Mouse (Mus musculus): ENCODE results near the gene Knstrn. TPM values are rescaled to one million over a fixed set of nuclear protein-coding genes. Genes with fewer than 3 reads are reported as not detected.
A peak's percentile ranks its signal among the peaks of the same experiment; 100 is the strongest.

The Knstrn gene
- polyA plus RNA-seq, 1 experiment from 2014 or later = 14.8 TPM

GRCm38 (mm10) chr2:118871032-118871431 is 57.2 kb downstream of the Knstrn start:
- no peak overlapping the region for H3K27ac ChIP-seq (replicated peaks)
- H3K36me3 ChIP-seq = peaks cover 16% of the 10 kb centered on the region
- H3K4me2 ChIP-seq = no peak overlapping the region
- H3K9me3 ChIP-seq (replicated peaks) = no peaks in the 10 kb centered on the region
- WGBS = 77% methylated on average over 1 of the region's 1 CpGs
- H3K27me3 ChIP-seq (replicated peaks) = no peaks in the 10 kb centered on the region
- ATAC-seq (ENCODE audit: low FRiP score) = no peak
- no peak overlapping the region for H3K9ac ChIP-seq (replicated peaks)
- H3K4me3 ChIP-seq (replicated peaks) = no peak overlapping the region
- no peaks in the 10 kb centered on the region for H3K4me1 ChIP-seq

- no peak overlapping the region for H3K9ac ChIP-seq (replicated peaks)
- H3K4me2 ChIP-seq = no peak overlapping the region
- no peak overlapping the region for H3K4me3 ChIP-seq (replicated peaks)
- H3K27me3 ChIP-seq (replicated peaks) = no peaks in the 10 kb centered on the region
- H3K4me1 ChIP-seq = no peaks in the 10 kb centered on the region
- no peaks in the 10 kb centered on the region for H3K9me3 ChIP-seq (replicated peaks)
- WGBS = 91% methylated on average over 5 of the region's 5 CpGs
- H3K27ac ChIP-seq (replicated peaks) = no peak overlapping the region
- peaks cover 31% of the 10 kb centered on the region for H3K36me3 ChIP-seq
- no peak for ATAC-seq (ENCODE audit: low FRiP score)
Observed at GRCm38 (mm10) chr2:118873018-118873417, 59.2 kb downstream of the Knstrn start.

- H3K4me1 ChIP-seq = no peaks in the 10 kb centered on the region
- WGBS = 80% methylated on average over 6 of the region's 6 CpGs
- H3K27ac ChIP-seq (replicated peaks) = no peak overlapping the region
- H3K9me3 ChIP-seq (replicated peaks) = no peaks in the 10 kb centered on the region
- peaks cover 34% of the 10 kb centered on the region for H3K36me3 ChIP-seq
- no peaks in the 10 kb centered on the region for H3K27me3 ChIP-seq (replicated peaks)
- H3K4me2 ChIP-seq = no peak overlapping the region
- no peak overlapping the region for H3K4me3 ChIP-seq (replicated peaks)
- no peak for ATAC-seq (ENCODE audit: low FRiP score)
- no peak overlapping the region for H3K9ac ChIP-seq (replicated peaks)
Observed at GRCm38 (mm10) chr2:118873890-118874430, 60.2 kb downstream of the Knstrn start.

- H3K27ac ChIP-seq (replicated peaks) = no peak overlapping the region
- H3K4me1 ChIP-seq = no peaks in the 10 kb centered on the region
- H3K9me3 ChIP-seq (replicated peaks) = no peaks in the 10 kb centered on the region
- no peaks in the 10 kb centered on the region for H3K27me3 ChIP-seq (replicated peaks)
- no peak overlapping the region for H3K9ac ChIP-seq (replicated peaks)
- H3K36me3 ChIP-seq = peaks cover 29% of the 10 kb centered on the region
- ATAC-seq (ENCODE audit: low FRiP score) = no peak
- no peak overlapping the region for H3K4me3 ChIP-seq (replicated peaks)
- 89% methylated on average over 8 of the region's 8 CpGs for WGBS
- H3K4me2 ChIP-seq = no peak overlapping the region
Observed at GRCm38 (mm10) chr2:118875316-118875715, 61.5 kb downstream of the Knstrn start.

- Histone ChIP-seq H3K9ac (replicated peaks) (no peak overlapping the region), H3K4me1 (no peaks in the 10 kb centered on the region), H3K9me3 (replicated peaks) (no peaks in the 10 kb centered on the region), H3K4me2 (no peak overlapping the region), H3K36me3 (peaks cover 22% of the 10 kb centered on the region), H3K27me3 (replicated peaks) (no peaks in the 10 kb centered on the region), H3K27ac (replicated peaks) (no peak overlapping the region), H3K4me3 (replicated peaks) (no peak overlapping the region)
- 95% methylated on average over 9 of the region's 9 CpGs for WGBS
- no peak for ATAC-seq (ENCODE audit: low FRiP score)
Observed at GRCm38 (mm10) chr2:118876453-118876852, 62.6 kb downstream of the Knstrn start.

- Histone ChIP-seq H3K27me3 (replicated peaks) (peaks cover 18% of the 10 kb centered on the region), H3K27ac (replicated peaks) (no peak overlapping the region), H3K9ac (replicated peaks) (no peak overlapping the region), H3K9me3 (replicated peaks) (no peaks in the 10 kb centered on the region), H3K36me3 (peaks cover 18% of the 10 kb centered on the region), H3K4me1 (peaks cover 6% of the 10 kb centered on the region; the same call in 1 of the 2 replicates), H3K4me3 (replicated peaks) (no peak overlapping the region), H3K4me2 (no peak overlapping the region)
- no peak for ATAC-seq (ENCODE audit: low FRiP score)
- WGBS = 90% methylated on average over 4 of the region's 4 CpGs
Observed at GRCm38 (mm10) chr2:118881019-118881418, 67.2 kb downstream of the Knstrn start.

- ATAC-seq (ENCODE audit: low FRiP score) = no peak
- no peak overlapping the region for H3K9ac ChIP-seq (replicated peaks)
- H3K4me1 ChIP-seq = peaks cover 6% of the 10 kb centered on the region; the same call in 1 of the 2 replicates
- peaks cover 24% of the 10 kb centered on the region for H3K27me3 ChIP-seq (replicated peaks)
- WGBS = 89% methylated on average over 5 of the region's 5 CpGs
- no peak overlapping the region for H3K27ac ChIP-seq (replicated peaks)
- H3K9me3 ChIP-seq (replicated peaks) = no peaks in the 10 kb centered on the region
- H3K36me3 ChIP-seq = peaks cover 10% of the 10 kb centered on the region
- H3K4me2 ChIP-seq = no peak overlapping the region
- no peak overlapping the region for H3K4me3 ChIP-seq (replicated peaks)
Observed at GRCm38 (mm10) chr2:118881956-118882355, 68.2 kb downstream of the Knstrn start.

GRCm38 (mm10) chr2:118882840-118883679 is 69.3 kb downstream of the Knstrn start:
- peak; percentile 83 for ATAC-seq (ENCODE audit: low FRiP score)
- Histone ChIP-seq H3K9ac (replicated peaks) (peak overlapping the region; percentile 55), H3K36me3 (peaks cover 3% of the 10 kb centered on the region), H3K9me3 (replicated peaks) (no peaks in the 10 kb centered on the region), H3K4me1 (peaks cover 6% of the 10 kb centered on the region; the same call in 1 of the 2 replicates), H3K27ac (replicated peaks) (no peak overlapping the region), H3K4me2 (peak overlapping the region; percentile 88), H3K4me3 (replicated peaks) (peak overlapping the region; percentile 43), H3K27me3 (replicated peaks) (peaks cover 30% of the 10 kb centered on the region)
- WGBS = 3% methylated on average over 32 of the region's 32 CpGs

- no peak for ATAC-seq (ENCODE audit: low FRiP score)
- no peak overlapping the region for H3K27ac ChIP-seq (replicated peaks)
- 77% methylated on average over 13 of the region's 13 CpGs for WGBS
- H3K9me3 ChIP-seq (replicated peaks) = no peaks in the 10 kb centered on the region
- H3K4me2 ChIP-seq = peak overlapping the region; percentile 25
- no peak overlapping the region for H3K4me3 ChIP-seq (replicated peaks)
- H3K27me3 ChIP-seq (replicated peaks) = peaks cover 37% of the 10 kb centered on the region
- H3K36me3 ChIP-seq = no peaks in the 10 kb centered on the region
- H3K4me1 ChIP-seq = peaks cover 6% of the 10 kb centered on the region; the same call in 1 of the 2 replicates
- H3K9ac ChIP-seq (replicated peaks) = no peak overlapping the region
Observed at GRCm38 (mm10) chr2:118887440-118887839, 73.6 kb downstream of the Knstrn start.

- H3K27me3 ChIP-seq (replicated peaks) = peaks cover 43% of the 10 kb centered on the region
- H3K4me1 ChIP-seq = peaks cover 3% of the 10 kb centered on the region; the same call in 1 of the 2 replicates
- no peak overlapping the region for H3K4me3 ChIP-seq (replicated peaks)
- H3K27ac ChIP-seq (replicated peaks) = no peak overlapping the region
- no peaks in the 10 kb centered on the region for H3K36me3 ChIP-seq
- 34% methylated on average over 14 of the region's 14 CpGs for WGBS
- ATAC-seq (ENCODE audit: low FRiP score) = no peak
- no peak overlapping the region for H3K9ac ChIP-seq (replicated peaks)
- no peaks in the 10 kb centered on the region for H3K9me3 ChIP-seq (replicated peaks)
- peak overlapping the region; percentile 25 for H3K4me2 ChIP-seq
Observed at GRCm38 (mm10) chr2:118887845-118888548, 74.2 kb downstream of the Knstrn start.

GRCm38 (mm10) chr2:118891173-118891572 is 77.4 kb downstream of the Knstrn start:
- Histone ChIP-seq H3K9ac (replicated peaks) (no peak overlapping the region), H3K4me2 (no peak overlapping the region), H3K4me3 (replicated peaks) (no peak overlapping the region), H3K27me3 (replicated peaks) (peaks cover 52% of the 10 kb centered on the region), H3K36me3 (no peaks in the 10 kb centered on the region), H3K4me1 (peaks cover 2% of the 10 kb centered on the region), H3K9me3 (replicated peaks) (no peaks in the 10 kb centered on the region), H3K27ac (replicated peaks) (no peak overlapping the region)
- 88% methylated on average over 4 of the region's 4 CpGs for WGBS
- no peak for ATAC-seq (ENCODE audit: low FRiP score)
